Comparison of ENCODE assay signal across 7 mouse cellular contexts in the genomic region with DNA sequence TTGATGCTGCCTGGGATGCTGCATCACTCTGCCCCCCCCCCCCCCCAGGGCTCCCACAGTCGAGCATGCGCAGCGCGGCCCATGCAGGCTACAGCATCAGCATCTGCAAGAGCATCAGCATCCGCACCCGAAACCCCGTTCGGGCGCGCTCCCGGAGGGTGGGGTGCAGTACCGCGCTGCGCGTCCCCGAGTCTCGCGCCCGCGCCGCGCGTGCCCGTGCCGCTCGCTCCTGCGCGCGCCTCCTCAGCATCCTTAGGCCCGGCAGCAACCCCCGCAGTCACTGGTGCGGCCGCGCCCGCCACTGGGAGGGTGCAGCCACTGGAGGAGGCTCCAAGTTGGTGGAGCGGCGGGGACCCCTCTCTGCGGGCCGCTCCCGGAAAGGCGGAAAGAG. TPM values are rescaled to one million over a fixed set of nuclear protein-coding genes. Genes with fewer than 3 reads are reported as not detected.
DNase-seq lines count a peak whose midpoint lies in the region; ATAC-seq and TF ChIP-seq lines count a peak whose summit lies in the region.

A gene (plus strand): TSS at position 236 of the 391 bp plus-strand sequence.

- no peaks in the 10 kb centered on the region for H3K36me3 ChIP-seq in midbrain, embryonic 15.5 days (replicated peaks)
- no peaks in the 10 kb centered on the region for H3K36me3 ChIP-seq in testis, adult 2 months (ENCODE audit: control insufficient read depth, insufficient read depth, low read length)

- ATAC-seq in midbrain, embryonic 15.5 days (replicated peaks) = peak; percentile 93

- H3K27ac ChIP-seq in embryonic fibroblast, embryonic 13.5 days (ENCODE audit: insufficient read depth, low read length) = no peak within 1 kb of the TSS
- peak within 1 kb of the TSS; percentile 82 for H3K27ac ChIP-seq in midbrain, embryonic 15.5 days
- H3K27ac ChIP-seq in testis, adult 2 months (ENCODE audit: control insufficient read depth, insufficient read depth, low read depth, low read length) = no peak within 1 kb of the TSS

- no peak for TF ChIP-seq CTCF in embryonic fibroblast, embryonic 13.5 days (IDR thresholded peaks at IDR 0.05; ENCODE audit: borderline replicate concordance, insufficient read depth, low read length)
- TF ChIP-seq CTCF in testis, adult 2 months (IDR thresholded peaks at IDR 0.05; ENCODE audit: control insufficient read depth, insufficient read depth, insufficient replicate concordance, low read depth, low read length) = no peak

- WGBS in midbrain, embryonic 15.5 days = 0% methylated on average over 26 of the region's 41 CpGs

- no peaks in the 10 kb centered on the region for H3K27me3 ChIP-seq in midbrain, embryonic 15.5 days (replicated peaks)
- H3K27me3 ChIP-seq in testis, adult 2 months (ENCODE audit: control insufficient read depth, insufficient read depth, low read length) = no peaks in the 10 kb centered on the region

- H3K4me1 ChIP-seq in embryonic fibroblast, embryonic 13.5 days (ENCODE audit: control insufficient read depth, insufficient read depth, low read length) = no peaks in the 10 kb centered on the region
- H3K4me1 ChIP-seq in midbrain, embryonic 15.5 days = peaks cover 9% of the 10 kb centered on the region
- H3K4me1 ChIP-seq in testis, adult 2 months (ENCODE audit: control insufficient read depth, insufficient read depth, low read length) = peaks cover 9% of the 10 kb centered on the region

- TF ChIP-seq POLR2A in embryonic fibroblast, embryonic 13.5 days (IDR thresholded peaks at IDR 0.05; ENCODE audit: low read depth, low read length) = 0 out of 2 replicates have a peak, but pooled peaks have one; percentile 37
- no peak for TF ChIP-seq POLR2A in testis, adult 2 months (IDR thresholded peaks at IDR 0.05; ENCODE audit: control insufficient read depth, low read depth, low read length)

- peak within 1 kb of the TSS; percentile 92 for H3K4me2 ChIP-seq in midbrain, embryonic 15.5 days

- peak within 1 kb of the TSS; percentile 79 for H3K9ac ChIP-seq in midbrain, embryonic 15.5 days

- intact Hi-C loops in heart, postnatal 14 days (cut with DNase I) = no loop called here

- H3K9me3 ChIP-seq in midbrain, embryonic 15.5 days = no peaks in the 10 kb centered on the region

- peak; percentile 64 for DNase-seq in WW6 (ENCODE audit: low read depth, low spot score)
- DNase-seq in adrenal gland, postnatal 4 days (ENCODE audit: low spot score in 2 of 2) = no peak
- peak; percentile 35 for DNase-seq in heart, postnatal 14 days
- DNase-seq in left cerebral cortex, adult 9 months (ENCODE audit: low spot score in 2 of 2) = peak; percentile 75 to 87

- H3K4me3 ChIP-seq in embryonic fibroblast, embryonic 13.5 days (ENCODE audit: insufficient read depth, low read length) = peak within 1 kb of the TSS; percentile 42
- peak within 1 kb of the TSS; percentile 94 for H3K4me3 ChIP-seq in midbrain, embryonic 15.5 days
- peak within 1 kb of the TSS; percentile 83 for H3K4me3 ChIP-seq in testis, adult 2 months (ENCODE audit: control insufficient read depth, low read depth, low read length)

RNA-seq across cellular contexts. Expression of the gene that starts here (rescaled TPM):
- 10 to 100 TPM; 18.5 to 21.2 TPM for total RNA-seq in adrenal gland, postnatal 4 days (2021)
- 43.6 and 54.1 TPM in 2 replicates for polyA plus RNA-seq in embryonic fibroblast, embryonic 13.5 days (2011; ENCODE audit: insufficient read length, low read depth, missing spikeins)
- total RNA-seq in heart, postnatal 14 days (2021) = 1 to 10 TPM; 2.8 to 3.5 TPM
- polyA plus RNA-seq in midbrain, embryonic 15.5 days (2015; fragmentation: Nextera tagmentation; extraction: Ambion mirVana) = 14.3 and 14.4 TPM in 2 replicates
- 1.8 and 2.8 TPM in 2 replicates for polyA plus RNA-seq in testis, adult 2 months (2012; rRNA removed)

Comparison
In these comparisons a context has a peak if more than half of its experiments do, and no peak if none do; other contexts are left out.
1. RNA of the gene that starts here (total RNA-seq): 18.5 to 21.2 TPM in adrenal gland, postnatal 4 days; 2.8 to 3.5 TPM in heart, postnatal 14 days; every median in the first group is over 4 times any median in the second.
2. DNase-seq: peak in WW6 (single experiment), heart, postnatal 14 days (2 of 2) and left cerebral cortex, adult 9 months (2 of 2); none in adrenal gland, postnatal 4 days (0 of 2).
3. H3K4me3 ChIP-seq: peak in every context shown above with its lines; median percentile 94 in midbrain, embryonic 15.5 days; 83 in testis, adult 2 months; 42 in embryonic fibroblast, embryonic 13.5 days.